Comparison of ENCODE assay signal across 21 mouse cellular contexts in genomic region chr15:81091718-81092117, GRCm38 (mm10).
DNase-seq lines count a peak whose midpoint lies in the region; ATAC-seq and TF ChIP-seq lines count a peak whose summit lies in the region.
"Had no signal": no experiment of that assay in that cellular context is flagged by ENCODE, and none has a peak within 500 bp of the region (broad histone marks: within the 10 kb centered on the region; RNA-seq: fewer than 3 reads in every experiment).

No protein-coding gene starts in this region.

- no peak overlapping the region for H3K9ac ChIP-seq in lung, postnatal 0 days (replicated peaks; ENCODE audit: low read depth)
- H3K9ac ChIP-seq in stomach, embryonic 16.5 days (ENCODE audit: low read length), result no peak overlapping the region
- H3K9ac ChIP-seq: embryonic facial prominence, embryonic 15.5 days; forebrain, embryonic 15.5 days; hindbrain, embryonic 13.5 days had no signal

- ATAC-seq in lung, postnatal 0 days, result peak; percentile 70
- peak; percentile 57; the same call in 1 of the 2 replicates for ATAC-seq in stomach, embryonic 16.5 days (ENCODE audit: insufficient read depth, low FRiP score)
- ATAC-seq: forebrain, embryonic 15.5 days had no signal

- peaks cover 5% of the 10 kb centered on the region; the same call in 1 of the 2 replicates for H3K4me1 ChIP-seq in lung, postnatal 0 days (ENCODE audit: insufficient read depth, low read depth, low read length)
- peaks cover 6% of the 10 kb centered on the region for H3K4me1 ChIP-seq in lung, adult 2 months (ENCODE audit: control insufficient read depth, insufficient read depth, low read length)
- H3K4me1 ChIP-seq in stomach, embryonic 16.5 days (ENCODE audit: control insufficient read depth, insufficient read depth, low read length), result peaks cover 29% of the 10 kb centered on the region

- 48% methylated on average over 9 of the region's 9 CpGs for whole genome bisulfite sequencing in lung, postnatal 0 days
- WGBS in lung, adult 2 months, result 57% methylated on average over 9 of the region's 9 CpGs
- WGBS in stomach, embryonic 16.5 days, result 53% methylated on average over 9 of the region's 9 CpGs

- H3K9me3 ChIP-seq in lung, postnatal 0 days (ENCODE audit: low read length), result no peaks in the 10 kb centered on the region
- no peaks in the 10 kb centered on the region for H3K9me3 ChIP-seq in stomach, embryonic 16.5 days (replicated peaks; ENCODE audit: control insufficient read depth, low read length)
- H3K9me3 ChIP-seq: embryonic facial prominence, embryonic 15.5 days; forebrain, embryonic 10.5 days; forebrain, embryonic 15.5 days; heart, embryonic 10.5 days; hindbrain, embryonic 13.5 days had no signal

- no peak for TF ChIP-seq EP300 in lung, postnatal 0 days (IDR thresholded peaks at IDR 0.05)

- H3K27me3 ChIP-seq in lung, postnatal 0 days (replicated peaks; ENCODE audit: insufficient read depth, low read length), result no peaks in the 10 kb centered on the region
- no peaks in the 10 kb centered on the region for H3K27me3 ChIP-seq in stomach, embryonic 16.5 days (ENCODE audit: control insufficient read depth, insufficient read depth, low read length)
- H3K27me3 ChIP-seq: embryonic facial prominence, embryonic 15.5 days; forebrain, embryonic 15.5 days; hindbrain, embryonic 13.5 days had no signal

- no peak overlapping the region for H3K4me3 ChIP-seq in layer of hippocampus, adult 2 months
- no peak overlapping the region for H3K4me3 ChIP-seq in lung, postnatal 0 days (ENCODE audit: low read depth, low read length)
- H3K4me3 ChIP-seq in lung, adult 2 months (replicated peaks; ENCODE audit: extremely low read depth, low read depth, low read length), result no peak overlapping the region
- H3K4me3 ChIP-seq in stomach, embryonic 16.5 days (replicated peaks; ENCODE audit: low read length), result no peak overlapping the region
- H3K4me3 ChIP-seq: embryonic facial prominence, embryonic 15.5 days; erythroblast, embryonic 14.5 days; forebrain, embryonic 10.5 days; forebrain, embryonic 15.5 days; heart, embryonic 10.5 days; hindbrain, embryonic 13.5 days had no signal

- peak overlapping the region; percentile 16; the same call in 1 of the 2 replicates for H3K27ac ChIP-seq in layer of hippocampus, adult 2 months
- H3K27ac ChIP-seq in lung, postnatal 0 days (ENCODE audit: low read length), result peak overlapping the region; percentile 32
- H3K27ac ChIP-seq in stomach, embryonic 16.5 days (ENCODE audit: low read length), result peak overlapping the region; percentile 66
- H3K27ac ChIP-seq: embryonic facial prominence, embryonic 15.5 days; forebrain, embryonic 10.5 days; forebrain, embryonic 15.5 days; heart, embryonic 10.5 days; hindbrain, embryonic 13.5 days had no signal

- TF ChIP-seq CTCF in layer of hippocampus, adult 2 months (conservative IDR thresholded peaks at IDR 0.05), result no peak
- TF ChIP-seq CTCF in lung, postnatal 0 days (IDR thresholded peaks at IDR 0.05), result no peak
- no peak for TF ChIP-seq CTCF in lung, adult 2 months (IDR thresholded peaks at IDR 0.05; ENCODE audit: insufficient read depth, low read length)

- no peak for DNase-seq in layer of hippocampus, adult 2 months (ENCODE audit: low spot score in 2 of 2)
- DNase-seq in layer of hippocampus, adult 18-20 months (ENCODE audit: low spot score in 2 of 2), result no peak
- DNase-seq in lung, postnatal 0 days (ENCODE audit: low spot score), result peak; percentile 39
- DNase-seq in lung, adult 2 months, result no peak
- DNase-seq in lung, postnatal 10 days, result peak; percentile 13
- DNase-seq in heart, postnatal 4 days, result no peak
- DNase-seq: adrenal gland, postnatal 10 days; cerebellum, adult 11 months; cerebellum, adult 8-10 months; cerebellum, postnatal 14 days; embryo, embryonic 11 days; gastrocnemius, postnatal 10 days; heart, adult 18-20 months; heart, postnatal 10 days had no signal

- no peaks in the 10 kb centered on the region for H3K36me3 ChIP-seq in lung, postnatal 0 days (ENCODE audit: insufficient read depth, low read length)
- no peaks in the 10 kb centered on the region for H3K36me3 ChIP-seq in stomach, embryonic 16.5 days (ENCODE audit: control insufficient read depth, insufficient read depth, low read length)
- H3K36me3 ChIP-seq: embryonic facial prominence, embryonic 15.5 days; forebrain, embryonic 10.5 days; forebrain, embryonic 15.5 days; heart, embryonic 10.5 days; hindbrain, embryonic 13.5 days had no signal

- no peak overlapping the region for H3K4me2 ChIP-seq in lung, postnatal 0 days (replicated peaks; ENCODE audit: low read depth, low read length)
- no peak overlapping the region for H3K4me2 ChIP-seq in stomach, embryonic 16.5 days (ENCODE audit: low read depth, low read length)
- H3K4me2 ChIP-seq: embryonic facial prominence, embryonic 15.5 days; forebrain, embryonic 15.5 days; hindbrain, embryonic 13.5 days had no signal

- TF ChIP-seq POLR2A in lung, adult 2 months (IDR thresholded peaks at IDR 0.05; ENCODE audit: borderline replicate concordance, extremely low read depth, low read depth, low read length), result no peak

Comparison
In these comparisons a context has a peak if more than half of its experiments do, and no peak if none do; other contexts are left out.
1. DNase-seq: peak in lung, postnatal 0 days (single experiment) and lung, postnatal 10 days (single experiment); none in layer of hippocampus, adult 2 months (0 of 2), layer of hippocampus, adult 18-20 months (0 of 2), lung, adult 2 months (single experiment) and heart, postnatal 4 days (single experiment).
2. H3K27ac ChIP-seq: peak in every context shown above with its lines; median percentile 66 in stomach, embryonic 16.5 days; 32 in lung, postnatal 0 days; 16 in layer of hippocampus, adult 2 months.